Mouse (Mus musculus): ENCODE data around the gene Gm10647. TPM values are rescaled to one million over a fixed set of nuclear protein-coding genes. Genes with fewer than 3 reads are reported as not detected.
"Not testable (repeated sequence)": the region's sequence is repeated elsewhere in the genome, so short reads cannot be mapped to it uniquely, and the experiment has no call there.

Gene Gm10647
- total and polyA plus RNA-seq, 3 experiments: 0.10 to 0.16 (median 0.14) TPM

DNA sequence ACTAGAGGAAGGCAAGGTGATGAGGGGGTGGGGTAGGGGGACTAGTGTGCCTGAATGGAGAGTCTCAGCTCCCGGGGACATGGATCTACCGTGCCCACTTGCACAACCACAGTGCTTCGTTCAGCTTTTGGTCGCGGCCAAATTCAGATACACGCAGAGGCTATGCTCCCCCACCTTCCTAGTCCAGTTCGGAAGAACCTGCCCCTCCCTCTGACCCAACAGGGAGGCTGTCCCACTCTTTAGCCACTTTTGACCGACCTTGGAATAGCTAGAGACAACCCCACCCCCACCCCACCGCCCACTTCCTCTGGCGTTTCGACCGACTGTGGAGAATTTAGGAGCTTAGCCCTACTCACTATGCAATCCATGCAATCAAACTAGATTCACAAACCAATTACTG, 5.1 kb downstream of the Gm10647 start:
- H3K9ac ChIP-seq (ENCODE audit: low read depth, low read length): no peak overlapping the region
- no peak overlapping the region for H3K27ac ChIP-seq
- H3K4me1 ChIP-seq (ENCODE audit: control insufficient read depth, insufficient read depth, low read length): no peaks in the 10 kb centered on the region
- intact Hi-C loops (cut with DNase I): no loop called here
- H3K79me2 ChIP-seq (replicated peaks; ENCODE audit: control insufficient read depth, insufficient read depth, low read length): no peaks in the 10 kb centered on the region
- H3K27me3 ChIP-seq (ENCODE audit: control insufficient read depth, insufficient read depth, low read length): no peaks in the 10 kb centered on the region
- no peak for DNase-seq
- WGBS: 39% methylated on average over 12 of the region's 12 CpGs
- H3K36me3 ChIP-seq (ENCODE audit: control insufficient read depth, insufficient read depth, low read length): no peaks in the 10 kb centered on the region
- TF ChIP-seq CTCF (IDR thresholded peaks at IDR 0.05) (no peak), EP300 (IDR thresholded peaks at IDR 0.05; ENCODE audit: insufficient read depth, low read depth, low read length) (no peak), POLR2A (IDR thresholded peaks at IDR 0.05; ENCODE audit: insufficient read depth, low read depth, low read length) (no peak)
- no peak overlapping the region for H3K4me3 ChIP-seq

- H3K36me3 ChIP-seq (ENCODE audit: control insufficient read depth, insufficient read depth, low read length); intact Hi-C loops (cut with DNase I); H3K9ac ChIP-seq (ENCODE audit: low read depth, low read length); H3K4me1 ChIP-seq (ENCODE audit: control insufficient read depth, insufficient read depth, low read length); H3K27me3 ChIP-seq (ENCODE audit: control insufficient read depth, insufficient read depth, low read length); H3K4me3 ChIP-seq; H3K27ac ChIP-seq; H3K79me2 ChIP-seq (replicated peaks; ENCODE audit: control insufficient read depth, insufficient read depth, low read length): not testable (repeated sequence)
- WGBS: 18% methylated on average over 32 of the region's 37 CpGs
- peak in 1 of 2 experiments; percentile 29 for DNase-seq
Measured at GRCm38 (mm10) chr9:66805951-66806350, 9.1 kb downstream of the Gm10647 start.

- WGBS: 41% methylated on average over 2 of the region's 2 CpGs
- Histone ChIP-seq H3K27ac (no peak overlapping the region), H3K4me1 (ENCODE audit: control insufficient read depth, insufficient read depth, low read length) (no peaks in the 10 kb centered on the region; the same call in 1 of the 2 replicates), H3K9ac (ENCODE audit: low read depth, low read length) (no peak overlapping the region), H3K79me2 (replicated peaks; ENCODE audit: control insufficient read depth, insufficient read depth, low read length) (no peaks in the 10 kb centered on the region), H3K36me3 (ENCODE audit: control insufficient read depth, insufficient read depth, low read length) (no peaks in the 10 kb centered on the region), H3K4me3 (no peak overlapping the region), H3K27me3 (ENCODE audit: control insufficient read depth, insufficient read depth, low read length) (no peaks in the 10 kb centered on the region)
- intact Hi-C loops (cut with DNase I): no loop called here
- DNase-seq: no peak
- no peak for TF ChIP-seq CTCF (IDR thresholded peaks at IDR 0.05)
Measured at GRCm38 (mm10) chr9:66813392-66813791, 16.6 kb downstream of the Gm10647 start.

DNA sequence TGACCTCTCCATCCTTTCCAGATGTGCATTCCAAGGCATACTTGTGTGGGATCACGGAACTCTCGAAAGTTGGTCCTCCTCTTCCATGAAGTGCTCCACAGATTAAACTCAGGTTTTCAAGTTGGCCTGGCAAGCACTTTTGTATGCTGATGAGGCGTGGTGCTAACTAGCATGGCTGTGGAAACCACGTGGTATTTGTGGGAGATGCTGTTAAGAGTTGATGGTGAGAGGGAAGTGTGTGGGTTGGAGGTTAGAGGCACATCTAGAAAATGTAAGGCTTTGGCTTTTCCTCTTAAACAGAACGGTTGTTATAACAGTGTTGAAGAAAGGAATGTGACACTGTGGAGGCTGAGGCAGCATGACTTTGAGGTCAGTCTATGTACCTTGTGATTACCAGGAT, 24.2 kb downstream of the Gm10647 start:
- intact Hi-C loops (cut with DNase I): loop anchor here (10.0 kb wide), 1 partner anchor 356 kb away; no protein-coding TSS in a partner anchor
- TF ChIP-seq POLR2A (IDR thresholded peaks at IDR 0.05; ENCODE audit: insufficient read depth, low read depth, low read length) (no peak), EP300 (IDR thresholded peaks at IDR 0.05; ENCODE audit: insufficient read depth, low read depth, low read length) (no peak), CTCF (IDR thresholded peaks at IDR 0.05) (no peak)
- no peaks in the 10 kb centered on the region for H3K27me3 ChIP-seq (ENCODE audit: control insufficient read depth, insufficient read depth, low read length)
- 71% methylated on average over 5 of the region's 5 CpGs for WGBS
- no peak for DNase-seq
- H3K4me1 ChIP-seq (ENCODE audit: control insufficient read depth, insufficient read depth, low read length): no peaks in the 10 kb centered on the region
- no peaks in the 10 kb centered on the region for H3K79me2 ChIP-seq (replicated peaks; ENCODE audit: control insufficient read depth, insufficient read depth, low read length)
- H3K9ac ChIP-seq (ENCODE audit: low read depth, low read length): no peak overlapping the region
- no peak overlapping the region for H3K27ac ChIP-seq
- no peak overlapping the region for H3K4me3 ChIP-seq
- peaks cover 3% of the 10 kb centered on the region for H3K36me3 ChIP-seq (ENCODE audit: control insufficient read depth, insufficient read depth, low read length)

DNA sequence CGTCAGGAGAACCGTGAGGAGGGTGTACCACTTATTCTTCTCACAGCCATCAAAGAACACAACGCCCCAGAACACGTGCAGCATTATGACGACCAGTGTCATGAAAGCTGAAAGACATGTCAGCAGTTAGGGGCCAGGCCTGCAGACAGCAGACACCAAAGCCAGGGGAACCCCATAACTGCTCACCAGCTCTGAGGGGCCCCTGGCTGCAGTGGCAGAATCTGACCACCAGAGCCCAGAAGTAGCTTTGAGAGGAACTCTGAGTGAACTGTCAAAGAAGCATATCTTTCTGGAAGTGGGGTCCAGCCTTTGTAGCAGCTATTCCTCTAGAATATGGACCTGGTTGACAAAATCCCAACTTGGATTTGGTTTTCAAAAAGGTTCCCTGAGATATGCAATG, 25.4 kb downstream of the Gm10647 start:
- 73% methylated on average over 2 of the region's 5 CpGs for WGBS
- intact Hi-C loops (cut with DNase I): loop anchor here (10.0 kb wide), 1 partner anchor 357 kb away; no protein-coding TSS in a partner anchor
- DNase-seq: not testable (repeated sequence)

DNA sequence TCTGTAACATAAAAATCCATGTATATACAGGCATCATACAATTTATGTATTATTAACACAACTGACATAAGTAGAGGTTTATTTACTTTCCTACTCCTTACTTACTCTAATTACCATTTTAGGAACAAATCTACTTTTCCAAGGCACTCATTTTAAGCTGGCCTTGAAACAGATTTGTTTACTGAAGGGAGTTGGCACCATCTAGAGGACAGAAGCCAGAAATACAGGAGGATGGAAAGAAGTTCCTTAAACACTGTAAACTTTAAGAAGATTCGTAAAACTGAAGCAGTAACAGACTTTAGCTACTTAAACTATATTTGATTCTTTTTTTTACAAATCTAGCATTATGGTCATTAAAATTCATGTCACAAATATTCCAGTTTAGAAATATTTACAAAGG, 29.2 kb downstream of the Gm10647 start:
- 30% methylated on average over 1 of the region's 1 CpGs for WGBS
- Histone ChIP-seq H3K4me3 (no peak overlapping the region), H3K4me1 (ENCODE audit: control insufficient read depth, insufficient read depth, low read length) (no peaks in the 10 kb centered on the region), H3K79me2 (replicated peaks; ENCODE audit: control insufficient read depth, insufficient read depth, low read length) (no peaks in the 10 kb centered on the region), H3K36me3 (ENCODE audit: control insufficient read depth, insufficient read depth, low read length) (peaks cover 3% of the 10 kb centered on the region), H3K27me3 (ENCODE audit: control insufficient read depth, insufficient read depth, low read length) (no peaks in the 10 kb centered on the region), H3K9ac (ENCODE audit: low read depth, low read length) (no peak overlapping the region), H3K27ac (no peak overlapping the region)
- no peak for DNase-seq
- no peak for TF ChIP-seq POLR2A (IDR thresholded peaks at IDR 0.05; ENCODE audit: insufficient read depth, low read depth, low read length)
- peak; percentile 94 for TF ChIP-seq CTCF (IDR thresholded peaks at IDR 0.05)
- intact Hi-C loops (cut with DNase I): loop anchor here (5.0 to 10.0 kb wide), 3 partner anchors 119 to 361 kb away; no protein-coding TSS in a partner anchor

More for the DNA sequence above, 25.4 kb downstream of the Gm10647 start:
- H3K27me3 ChIP-seq (ENCODE audit: control insufficient read depth, insufficient read depth, low read length); H3K4me3 ChIP-seq; H3K4me1 ChIP-seq (ENCODE audit: control insufficient read depth, insufficient read depth, low read length); H3K27ac ChIP-seq; H3K9ac ChIP-seq (ENCODE audit: low read depth, low read length); H3K36me3 ChIP-seq (ENCODE audit: control insufficient read depth, insufficient read depth, low read length); H3K79me2 ChIP-seq (replicated peaks; ENCODE audit: control insufficient read depth, insufficient read depth, low read length): not testable (repeated sequence)
